Mouse (Mus musculus) heart, adult 2 months (tissue): Measurements from ENCODE around the gene Gm4559. TPM values are rescaled to one million over a fixed set of nuclear protein-coding genes. Genes with fewer than 3 reads are reported as not detected.
"Not testable (repeated sequence)": the region's sequence is repeated elsewhere in the genome, so short reads cannot be mapped to it uniquely, and the experiment has no call there.

Source experiments
- DNase-seq, 2 experiments: peaks; one replicate each; pipeline ENCODE4 v3.0.0; 2021
- H3K27ac ChIP-seq: fragments of 200-600 bp; 2 replicates; pipeline ENCODE4 v1.8.1; 2022
- H3K27me3 ChIP-seq: fragments of 200-500 bp; 2 replicates; pipeline ENCODE4 v1.6.1; 2012; ENCODE audit warnings: mild to moderate bottlenecking, low read length, inconsistent platforms, mixed read lengths; ENCODE audit not compliant: control insufficient read depth, insufficient read depth
- H3K36me3 ChIP-seq: fragments of 200-500 bp; 2 replicates; pipeline ENCODE4 v1.6.1; 2012; ENCODE audit warnings: low read length, inconsistent platforms; ENCODE audit not compliant: control insufficient read depth, insufficient read depth
- H3K4me1 ChIP-seq: fragments of 200-500 bp; 2 replicates; pipeline ENCODE4 v1.6.1; 2011; ENCODE audit warnings: low read length; ENCODE audit not compliant: control insufficient read depth, insufficient read depth
- H3K4me3 ChIP-seq: fragments of 200-600 bp; 2 replicates; pipeline ENCODE4 v1.8.1; 2022
- H3K79me2 ChIP-seq: fragments of 200-500 bp; replicated peaks from 2 replicates; pipeline ENCODE4 v1.6.1; 2012; ENCODE audit warnings: mild to moderate bottlenecking, inconsistent platforms, low read length, moderate library complexity, mixed read lengths; ENCODE audit not compliant: control insufficient read depth, insufficient read depth
- H3K9ac ChIP-seq: fragments of 200-500 bp; 2 replicates; pipeline ENCODE4 v1.6.1; 2012; ENCODE audit warnings: low read depth, mild to moderate bottlenecking, control low read depth, inconsistent platforms, low read length, mixed read lengths
- CTCF ChIP-seq: fragments of 200-600 bp; IDR thresholded peaks from 2 replicates; pipeline ENCODE4 v1.8.1; 2022; ENCODE audit warnings: antibody characterized with exemption, mild to moderate bottlenecking, moderate library complexity
- EP300 ChIP-seq: fragments of 200-500 bp; IDR thresholded peaks from 2 replicates; pipeline ENCODE4 v1.6.1; 2011; ENCODE audit warnings: low read depth, low read length, control low read depth; ENCODE audit not compliant: insufficient read depth
- POLR2A ChIP-seq: fragments of 200-500 bp; IDR thresholded peaks from 2 replicates; pipeline ENCODE4 v1.6.1; 2011; ENCODE audit warnings: mild to moderate bottlenecking, low read depth, low read length, control low read depth; ENCODE audit not compliant: insufficient read depth
- WGBS: fragments of 180-500 bp; shearing (Covaris S2); methylation state at CpG from one replicate; pipeline ENCODE4 v1.1.7; 2018; 5-methylcytosine and 5-hydroxymethylcytosine counted together
- intact Hi-C: fragments of 180-260 bp; cut with DNase I; formaldehyde crosslinking; loops from one replicate; pipeline ENCODE4 v1.15.1; 2025
- polyA plus RNA-seq: library from polyadenylated mRNA; depleted of rRNA; stranded (reverse); fragments of >200 nt; gene quantifications from 2 replicates; pipeline ENCODE4 v1.2.3, GENCODE M21; 2012
- total RNA-seq, 2 experiments: library from RNA; stranded (reverse); gene quantifications; 2 replicates each; pipeline ENCODE4 v1.2.3; 2021

Gm4559 gene
- total and polyA plus RNA-seq, 3 experiments: not detected

DNA sequence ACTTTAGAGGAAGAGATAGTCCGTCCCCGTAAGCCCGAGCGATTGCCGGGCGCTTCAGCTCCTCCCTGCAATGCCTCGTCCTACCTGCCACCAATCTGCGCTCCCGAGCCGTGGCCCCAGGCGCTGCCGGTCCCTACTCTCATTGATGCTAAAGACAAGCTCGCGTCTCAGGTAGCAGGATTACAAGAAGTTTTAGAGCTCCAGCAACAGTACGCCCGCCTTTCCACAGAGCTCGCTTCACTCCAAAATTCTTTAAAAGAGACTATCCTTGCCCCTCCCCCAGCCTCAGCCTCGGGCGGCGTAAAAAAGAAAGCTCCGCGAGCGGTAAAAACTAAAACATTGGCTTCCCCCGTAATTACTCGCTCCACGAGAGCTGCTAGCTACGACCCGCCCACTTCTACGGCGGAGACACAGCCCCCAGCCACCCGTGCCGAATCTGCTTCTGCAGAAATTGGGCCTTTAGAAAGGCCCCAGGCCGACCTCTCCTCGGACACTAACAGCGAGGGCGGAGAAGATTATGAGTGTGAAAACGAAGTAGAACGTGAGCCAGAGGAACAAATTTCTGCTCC, 9.9 kb upstream of the Gm4559 start:
- peak overlapping the region; percentile 64 for H3K4me3 ChIP-seq
- H3K4me1 ChIP-seq: no peaks in the 10 kb centered on the region
- peak overlapping the region; percentile 86 for H3K27ac ChIP-seq
- H3K9ac ChIP-seq: peak overlapping the region; percentile 69
- peak; percentile 65 to 71 for DNase-seq
- H3K27me3 ChIP-seq: no peaks in the 10 kb centered on the region
- no peaks in the 10 kb centered on the region for H3K36me3 ChIP-seq
- intact Hi-C loops: loop anchor here (2.0 kb wide), 1 partner anchor 137 kb away; no protein-coding TSS in a partner anchor
- H3K79me2 ChIP-seq: no peaks in the 10 kb centered on the region
- no peak for TF ChIP-seq EP300
- peak; percentile 56 for TF ChIP-seq CTCF
- WGBS: under 1% methylated on average over 38 of the region's 38 CpGs

DNA sequence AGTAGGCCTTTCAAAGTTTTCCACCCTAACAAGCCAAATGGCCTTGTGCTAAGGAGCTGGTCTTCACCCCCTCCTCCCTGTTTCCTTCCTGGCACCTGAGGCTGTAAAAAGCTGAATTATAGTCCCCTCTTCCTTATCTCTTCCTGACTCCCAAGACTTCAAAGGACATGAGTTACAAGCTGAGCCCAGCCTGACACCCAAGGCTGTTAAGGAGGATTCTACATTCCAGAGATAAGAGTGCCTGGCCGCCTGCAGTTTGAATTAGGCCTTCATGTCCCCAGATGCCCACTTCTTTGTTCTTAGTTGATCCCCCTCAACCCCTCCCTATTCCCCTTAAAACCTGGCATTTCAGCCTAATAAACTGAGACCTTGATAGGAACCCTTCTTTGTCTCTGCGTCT, 8.7 kb upstream of the Gm4559 start:
- H3K4me1 ChIP-seq, H3K36me3 ChIP-seq, H3K27me3 ChIP-seq, H3K79me2 ChIP-seq, H3K9ac ChIP-seq, H3K27ac ChIP-seq, H3K4me3 ChIP-seq, intact Hi-C loops, DNase-seq: not testable (repeated sequence)
- 61% methylated on average over 2 of the region's 2 CpGs for WGBS

DNA sequence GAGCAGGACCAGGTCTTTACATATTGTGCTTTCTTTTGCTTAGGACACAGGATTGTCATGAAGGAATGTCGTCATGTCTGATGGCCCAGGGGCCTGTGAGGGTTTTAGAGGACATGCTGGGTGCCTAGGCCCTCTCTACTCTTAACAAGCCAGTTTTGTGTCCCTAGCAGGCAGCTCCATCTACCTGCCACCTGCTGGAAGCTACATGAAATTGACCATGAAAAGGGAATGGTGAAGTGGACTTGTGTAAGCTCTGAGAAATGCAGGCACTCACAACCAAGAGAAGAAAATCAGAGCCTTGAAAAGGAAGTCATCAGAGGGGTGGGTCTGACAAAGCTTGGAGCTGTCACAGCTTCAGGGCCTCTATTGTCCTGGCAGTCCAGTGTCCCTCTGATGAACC, 5.1 kb upstream of the Gm4559 start:
- H3K36me3 ChIP-seq, H3K4me1 ChIP-seq, DNase-seq, H3K27ac ChIP-seq, H3K27me3 ChIP-seq, intact Hi-C loops, H3K79me2 ChIP-seq, H3K9ac ChIP-seq, H3K4me3 ChIP-seq: not testable (repeated sequence)
- TF ChIP-seq CTCF: 0 out of 2 replicates have a peak, but pooled peaks have one; percentile 5
- 88% methylated on average over 1 of the region's 1 CpGs for WGBS

DNA sequence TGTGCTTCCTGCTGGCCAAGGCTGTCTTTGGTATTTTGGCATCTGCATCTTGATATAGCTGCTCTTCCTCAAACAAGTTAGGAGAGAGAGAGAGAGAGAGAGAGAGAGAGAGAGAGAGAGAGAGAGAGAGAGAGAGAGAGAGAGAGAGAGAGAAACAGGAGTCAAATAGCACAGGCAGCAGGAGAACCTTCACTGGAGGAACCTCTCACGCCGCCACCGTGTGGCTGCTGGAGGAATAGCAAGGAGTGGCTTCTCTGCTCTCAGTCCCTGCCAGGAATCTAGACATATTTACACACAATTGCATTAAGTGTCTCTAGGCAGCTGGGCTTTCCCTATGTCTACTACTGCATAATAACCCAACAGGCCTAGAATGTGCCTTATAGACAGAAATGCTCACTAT, 4.0 kb upstream of the Gm4559 start:
- H3K27ac ChIP-seq, H3K79me2 ChIP-seq, intact Hi-C loops, H3K4me1 ChIP-seq, H3K36me3 ChIP-seq, H3K4me3 ChIP-seq, H3K27me3 ChIP-seq, H3K9ac ChIP-seq: not testable (repeated sequence)
- WGBS: 0% methylated on average over 3 of the region's 3 CpGs
- peak; percentile 68 for TF ChIP-seq CTCF
- DNase-seq: peak; percentile 54 to 73

DNA sequence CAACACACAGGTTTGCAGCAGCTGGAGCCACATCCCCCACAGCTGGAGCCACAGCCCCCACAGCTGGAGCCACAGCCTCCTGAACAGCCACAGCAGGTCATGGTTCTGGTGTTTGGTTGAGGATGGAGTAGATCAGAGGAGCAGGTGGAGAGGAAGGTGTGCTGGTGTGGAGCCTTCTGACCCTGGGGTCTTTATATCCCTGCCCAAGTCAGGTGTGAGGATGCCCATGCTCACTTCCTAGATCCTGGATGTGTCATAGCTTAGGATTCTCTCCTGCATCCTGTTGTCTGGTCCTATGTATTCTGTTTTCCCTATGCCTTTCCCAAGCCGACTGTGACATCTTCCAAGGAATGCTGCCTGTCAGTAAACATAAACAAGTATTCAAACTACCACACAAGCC, 15.9 kb downstream of the Gm4559 start, which contains the start of gene Gm2431:
Gene Gm2431 (minus strand): TSS at position 101 of the 400 bp plus-strand sequence.
- H3K36me3 ChIP-seq, DNase-seq, intact Hi-C loops, H3K79me2 ChIP-seq, H3K27me3 ChIP-seq, H3K9ac ChIP-seq, H3K4me1 ChIP-seq, H3K4me3 ChIP-seq, H3K27ac ChIP-seq: not testable (repeated sequence)
- WGBS: 36% methylated on average over 1 of the region's 1 CpGs

DNA sequence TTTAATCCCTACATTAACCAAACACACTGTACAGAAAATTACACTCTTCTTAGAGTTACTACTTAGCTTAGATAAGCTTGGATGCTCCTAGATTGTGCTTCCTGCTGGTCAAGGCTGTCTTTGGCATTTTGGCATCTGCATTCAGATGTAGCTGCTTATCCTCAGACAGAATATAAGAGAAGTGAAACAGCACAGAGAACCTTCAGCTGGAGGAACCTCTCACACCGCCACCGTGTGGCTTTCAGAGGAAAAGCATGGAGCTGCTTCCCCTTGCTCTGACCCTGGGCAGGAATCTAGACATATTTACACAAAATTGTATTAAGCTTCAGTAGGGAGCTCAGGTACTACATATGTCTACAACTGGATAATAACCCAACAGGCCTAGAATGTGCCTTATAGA, 18.6 kb downstream of the Gm4559 start:
- H3K4me1 ChIP-seq: no peaks in the 10 kb centered on the region
- no peak overlapping the region for H3K9ac ChIP-seq
- DNase-seq: peak in 1 of 2 experiments; percentile 24
- no peaks in the 10 kb centered on the region for H3K36me3 ChIP-seq
- 2% methylated on average over 2 of the region's 2 CpGs for WGBS
- H3K27me3 ChIP-seq: no peaks in the 10 kb centered on the region
- H3K79me2 ChIP-seq: no peaks in the 10 kb centered on the region
- no peak for TF ChIP-seq POLR2A
- TF ChIP-seq CTCF: peak; percentile 79
- no peak overlapping the region for H3K4me3 ChIP-seq
- intact Hi-C loops: no loop called here
- H3K27ac ChIP-seq: no peak overlapping the region

DNA sequence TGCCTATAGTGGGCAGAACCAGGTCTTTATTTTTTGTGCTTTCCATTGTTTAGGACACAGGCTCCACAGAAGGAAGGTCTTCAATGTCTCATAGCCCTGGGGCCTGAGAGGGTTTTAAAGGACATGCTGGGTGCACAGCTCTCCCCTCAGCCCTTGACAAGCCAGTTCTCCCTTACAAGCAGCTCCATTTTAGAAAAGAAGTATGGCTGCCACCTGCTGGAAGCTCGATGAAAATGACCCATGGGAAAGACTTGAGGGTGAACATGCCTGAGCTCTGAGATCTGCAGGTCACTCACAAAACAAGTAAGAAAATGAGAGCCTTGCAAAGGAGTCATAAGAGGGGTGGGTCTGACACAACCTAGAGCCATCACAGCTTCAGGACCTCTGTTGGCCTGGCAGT, 24.3 kb downstream of the Gm4559 start:
- no peaks in the 10 kb centered on the region for H3K4me1 ChIP-seq
- no peak overlapping the region for H3K9ac ChIP-seq
- peak; percentile 67 for TF ChIP-seq CTCF
- no peak for TF ChIP-seq EP300
- WGBS: 0% methylated on average over 1 of the region's 1 CpGs
- H3K27ac ChIP-seq: no peak overlapping the region
- H3K4me3 ChIP-seq: no peak overlapping the region
- H3K36me3 ChIP-seq: no peaks in the 10 kb centered on the region
- DNase-seq: peak in 1 of 2 experiments; percentile 25
- intact Hi-C loops: loop anchor here (2.0 kb wide), 1 partner anchor 105 kb away; the partner anchor contains the start of gene Gm45337
- H3K27me3 ChIP-seq: peaks cover 2% of the 10 kb centered on the region; the same call in 1 of the 2 replicates
- no peaks in the 10 kb centered on the region for H3K79me2 ChIP-seq
